Mouse (Mus musculus) E14TG2a.4 (cell line): ENCODE data around the gene Prmt7.

Source experiments
- CTCF ChIP-seq: conservative IDR thresholded peaks from 2 replicates; pipeline ENCODE4 v1.5.1; 2014; ENCODE audit warnings: low read length
- NANOG ChIP-seq: IDR thresholded peaks from 2 replicates; pipeline ENCODE4 v1.6.1; 2014; ENCODE audit warnings: borderline replicate concordance, low read length, mixed read lengths

- no peak for TF ChIP-seq CTCF
- no peak for TF ChIP-seq NANOG
These were observed 22.0 kb downstream of the Prmt7 start for GRCm38 (mm10) chr8:106232751-106233150.
